Mouse (Mus musculus) cerebellum, adult 2 months (tissue): ENCODE measurements around the gene Frmd3.

Source experiments
- CTCF ChIP-seq: fragments of 200-500 bp; IDR thresholded peaks from 2 replicates; pipeline ENCODE4 v1.5.1; 2011; ENCODE audit warnings: low read depth, mild to moderate bottlenecking, control low read depth, low read length, moderate library complexity, borderline replicate concordance; ENCODE audit not compliant: insufficient read depth
- POLR2A ChIP-seq: fragments of 200-500 bp; IDR thresholded peaks from 2 replicates; pipeline ENCODE4 v1.6.1; 2011; ENCODE audit warnings: low read length, control low read depth, borderline replicate concordance; ENCODE audit not compliant: insufficient read depth

GRCm38 (mm10) chr4:74201281-74201811 lies 188.1 kb downstream of the Frmd3 start:
- TF ChIP-seq CTCF (no peak), POLR2A (no peak)
